In the genomic region with DNA sequence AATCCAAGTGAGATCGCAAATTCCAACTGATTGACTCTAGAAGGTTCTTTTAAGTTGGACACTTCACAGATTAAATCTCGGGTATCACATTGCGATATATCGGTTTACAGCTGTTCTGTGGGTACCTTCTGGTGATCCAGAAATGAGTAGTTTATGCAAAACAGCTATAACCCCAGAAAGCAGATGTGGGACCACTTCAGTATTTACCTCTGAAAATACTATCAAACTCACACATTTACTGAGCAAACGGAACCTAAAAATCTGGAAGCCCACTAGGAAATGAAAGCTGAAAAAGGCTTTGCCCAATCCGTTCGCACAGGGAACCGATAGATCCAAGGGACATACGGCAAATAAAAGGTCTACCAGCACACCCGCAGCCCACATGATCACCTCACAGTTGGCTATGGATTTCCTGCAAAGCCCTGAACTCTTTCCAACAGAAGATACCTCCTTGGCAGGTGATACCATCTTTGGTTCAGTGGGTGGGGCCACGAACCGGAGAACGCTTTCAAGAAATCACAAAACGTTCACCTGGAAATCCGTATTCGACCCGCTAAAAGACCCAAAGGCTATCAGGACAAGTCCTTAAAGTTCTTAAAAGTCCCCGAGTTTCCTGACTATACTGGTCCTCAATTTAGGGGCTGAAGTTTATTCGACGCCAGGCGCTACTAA, we compare ENCODE assay signal across 8 mouse cellular contexts. TPM values are rescaled to one million over a fixed set of nuclear protein-coding genes. Genes with fewer than 3 reads are reported as not detected.
DNase-seq lines count a peak whose midpoint lies in the region; ATAC-seq lines count a peak whose summit lies in the region.

No protein-coding gene starts in this region.

- peak overlapping the region; percentile 86 for H3K4me2 ChIP-seq in forebrain, embryonic 15.5 days (replicated peaks)
- H3K4me2 ChIP-seq in liver, embryonic 11.5 days: peak overlapping the region; percentile 96
- peak overlapping the region; percentile 55 for H3K4me2 ChIP-seq in stomach, embryonic 15.5 days

- no peak for ATAC-seq in forebrain, embryonic 15.5 days (replicated peaks)
- no peak for ATAC-seq in liver, embryonic 11.5 days (replicated peaks; ENCODE audit: low FRiP score)
- no peak for ATAC-seq in stomach, embryonic 15.5 days (ENCODE audit: insufficient read depth, low FRiP score, low read depth)

- peak; percentile 29 for DNase-seq in kidney, adult 9 months
- no peak for DNase-seq in kidney, adult 18-20 months
- DNase-seq in T-cell, adult 2 months (ENCODE audit: low spot score): peak; percentile 26
- no peak for DNase-seq in liver, embryonic 11.5 days (ENCODE audit: low spot score)
- no peak for DNase-seq in urinary bladder, postnatal 10 days (ENCODE audit: low spot score)
- no peak for DNase-seq in left cerebral cortex, postnatal 10 days (ENCODE audit: extremely low spot score in 1 of 2, low spot score in 2 of 2)

- H3K4me3 ChIP-seq in forebrain, embryonic 15.5 days: peak overlapping the region; percentile 74
- peak overlapping the region; percentile 65 for H3K4me3 ChIP-seq in liver, embryonic 11.5 days (ENCODE audit: low read depth, low read length)
- H3K4me3 ChIP-seq in stomach, embryonic 15.5 days (replicated peaks): peak overlapping the region; percentile 71

- H3K27ac ChIP-seq in forebrain, embryonic 15.5 days (replicated peaks): peak overlapping the region; percentile 89
- peak overlapping the region; percentile 88 for H3K27ac ChIP-seq in liver, embryonic 11.5 days (ENCODE audit: low read depth, low read length)
- peak overlapping the region; percentile 95 for H3K27ac ChIP-seq in stomach, embryonic 15.5 days

- WGBS in forebrain, embryonic 15.5 days: 20% methylated on average over 21 of the region's 21 CpGs
- whole genome bisulfite sequencing in liver, embryonic 11.5 days: 20% methylated on average over 21 of the region's 21 CpGs
- WGBS in stomach, embryonic 15.5 days: 15% methylated on average over 21 of the region's 21 CpGs

- peak overlapping the region; percentile 56 for H3K9ac ChIP-seq in forebrain, embryonic 15.5 days (replicated peaks)
- peak overlapping the region; percentile 79 for H3K9ac ChIP-seq in liver, embryonic 11.5 days (ENCODE audit: low read depth, low read length)
- peak overlapping the region; percentile 54 for H3K9ac ChIP-seq in stomach, embryonic 15.5 days

- H3K27me3 ChIP-seq in forebrain, embryonic 15.5 days: no peaks in the 10 kb centered on the region
- no peaks in the 10 kb centered on the region for H3K27me3 ChIP-seq in liver, embryonic 11.5 days (replicated peaks; ENCODE audit: control insufficient read depth, insufficient read depth, low read length)
- H3K27me3 ChIP-seq in stomach, embryonic 15.5 days (replicated peaks): no peaks in the 10 kb centered on the region

- H3K4me1 ChIP-seq in forebrain, embryonic 15.5 days: peaks cover 65% of the 10 kb centered on the region
- H3K4me1 ChIP-seq in liver, embryonic 11.5 days (replicated peaks; ENCODE audit: control insufficient read depth, insufficient read depth, low read length): peaks cover 23% of the 10 kb centered on the region
- H3K4me1 ChIP-seq in stomach, embryonic 15.5 days: peaks cover 12% of the 10 kb centered on the region

- H3K9me3 ChIP-seq in forebrain, embryonic 15.5 days: no peaks in the 10 kb centered on the region
- no peaks in the 10 kb centered on the region for H3K9me3 ChIP-seq in liver, embryonic 11.5 days (ENCODE audit: control insufficient read depth, low read length)
- no peaks in the 10 kb centered on the region for H3K9me3 ChIP-seq in stomach, embryonic 15.5 days

- no peaks in the 10 kb centered on the region for H3K36me3 ChIP-seq in forebrain, embryonic 15.5 days
- no peaks in the 10 kb centered on the region for H3K36me3 ChIP-seq in liver, embryonic 11.5 days (ENCODE audit: control insufficient read depth, insufficient read depth, low read length)
- no peaks in the 10 kb centered on the region for H3K36me3 ChIP-seq in stomach, embryonic 15.5 days

- intact Hi-C loops in left cerebral cortex, postnatal 10 days (cut with DNase I): no loop called here

RNA-seq across cellular contexts. Expression of a gene that starts 1.0 kb away (rescaled TPM):
- 11.5 and 12.2 TPM in 2 replicates for polyA plus RNA-seq in forebrain, embryonic 15.5 days (2015; fragmentation: Nextera tagmentation; extraction: Ambion mirVana)
- 21.4 and 25.3 TPM in 2 replicates for polyA plus RNA-seq in liver, embryonic 11.5 days (2014; fragmentation: Nextera tagmentation; extraction: Ambion mirVana)
- polyA plus RNA-seq in stomach, embryonic 15.5 days (2015; fragmentation: Nextera tagmentation; extraction: Ambion mirVana): 19.3 and 19.7 TPM in 2 replicates
- total RNA-seq in left cerebral cortex, postnatal 10 days (2021): 1 to 10 TPM; 8.9 to 9.5 TPM

RNA-seq across cellular contexts. Expression of a gene that starts 23.9 kb away (rescaled TPM):
- polyA plus RNA-seq in forebrain, embryonic 15.5 days (2015; fragmentation: Nextera tagmentation; extraction: Ambion mirVana): not detected in 2 replicates
- not detected in 2 replicates for polyA plus RNA-seq in liver, embryonic 11.5 days (2014; fragmentation: Nextera tagmentation; extraction: Ambion mirVana)
- not detected in 2 replicates for polyA plus RNA-seq in stomach, embryonic 15.5 days (2015; fragmentation: Nextera tagmentation; extraction: Ambion mirVana)
- not detected for total RNA-seq in left cerebral cortex, postnatal 10 days (2021)

RNA-seq across cellular contexts. Expression of a gene that starts 43.2 kb away (rescaled TPM):
- polyA plus RNA-seq in forebrain, embryonic 15.5 days (2015; fragmentation: Nextera tagmentation; extraction: Ambion mirVana): 25.4 and 25.7 TPM in 2 replicates
- polyA plus RNA-seq in liver, embryonic 11.5 days (2014; fragmentation: Nextera tagmentation; extraction: Ambion mirVana): 23.3 and 24.2 TPM in 2 replicates
- 29.8 and 33.5 TPM in 2 replicates for polyA plus RNA-seq in stomach, embryonic 15.5 days (2015; fragmentation: Nextera tagmentation; extraction: Ambion mirVana)
- total RNA-seq in left cerebral cortex, postnatal 10 days (2021): 10 to 100 TPM; 14.4 to 16.8 TPM

RNA-seq across cellular contexts. Expression of a gene that starts 48.9 kb away (rescaled TPM):
- 8.1 and 8.9 TPM in 2 replicates for polyA plus RNA-seq in forebrain, embryonic 15.5 days (2015; fragmentation: Nextera tagmentation; extraction: Ambion mirVana)
- polyA plus RNA-seq in liver, embryonic 11.5 days (2014; fragmentation: Nextera tagmentation; extraction: Ambion mirVana): 9.1 and 10.5 TPM in 2 replicates
- polyA plus RNA-seq in stomach, embryonic 15.5 days (2015; fragmentation: Nextera tagmentation; extraction: Ambion mirVana): 10.0 and 10.9 TPM in 2 replicates
- total RNA-seq in left cerebral cortex, postnatal 10 days (2021): 10 to 100 TPM; 10.8 to 11.7 TPM

Comparison
In these comparisons a context has a peak if more than half of its experiments do, and no peak if none do; other contexts are left out.
1. DNase-seq: peak in kidney, adult 9 months (single experiment) and T-cell, adult 2 months (single experiment); none in kidney, adult 18-20 months (single experiment), liver, embryonic 11.5 days (single experiment), urinary bladder, postnatal 10 days (single experiment) and left cerebral cortex, postnatal 10 days (0 of 2).
2. Peak in every context shown above with its lines, with median percentiles within 50 percentile points of each other: H3K27ac ChIP-seq, H3K4me2 ChIP-seq, H3K4me3 ChIP-seq and H3K9ac ChIP-seq.